Mouse (Mus musculus) myocyte (in vitro differentiated cells): ENCODE data around the gene Spsb1.

Source experiments
- E2F4 ChIP-seq: IDR thresholded peaks from one replicate; pipeline ENCODE4 v1.6.1; 2011; ENCODE audit warnings: mild to moderate bottlenecking, control low read depth, moderate library complexity; ENCODE audit not compliant: insufficient read depth
- POLR2A ChIP-seq: IDR thresholded peaks from one replicate; pipeline ENCODE4 v1.6.1; 2011; ENCODE audit warnings: low read depth, mild to moderate bottlenecking, control low read depth, moderate library complexity; ENCODE audit not compliant: insufficient read length

DNA sequence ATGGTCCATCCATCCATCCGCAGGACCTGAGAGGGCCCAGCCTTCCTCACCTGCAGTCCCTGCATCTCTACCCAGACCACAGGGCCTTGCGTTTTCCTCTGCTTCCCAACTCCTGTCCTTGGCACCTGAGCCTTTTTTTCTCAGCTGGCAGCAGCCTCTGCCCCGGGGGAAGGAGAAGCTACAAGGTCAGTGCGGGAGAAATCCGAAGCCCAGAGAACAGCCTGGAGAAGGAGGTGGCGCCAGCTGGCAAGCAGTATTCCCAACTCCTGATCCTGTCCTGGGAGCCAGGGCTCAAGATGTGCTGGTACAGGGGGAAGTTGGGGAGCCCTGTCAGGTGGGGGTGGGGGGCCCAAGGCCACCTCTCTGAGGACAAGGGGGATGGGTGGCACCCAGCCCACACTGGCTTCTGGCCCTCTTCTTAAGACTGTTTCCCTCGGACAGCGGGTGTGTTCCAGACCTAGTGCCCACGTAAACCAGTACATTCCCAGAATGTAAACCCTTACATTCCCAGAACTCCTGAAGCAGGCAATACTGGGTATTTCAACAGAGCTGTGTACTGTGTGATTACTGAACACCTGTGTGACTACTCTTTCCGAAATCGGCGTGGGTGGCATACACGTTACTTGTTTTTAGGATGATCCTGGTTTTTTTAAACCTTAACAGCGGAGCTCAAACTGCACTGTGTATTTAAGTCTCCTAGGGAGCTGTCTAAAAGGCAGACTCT is 44.1 kb upstream of the Spsb1 start:
- TF ChIP-seq POLR2A, result no peak
- TF ChIP-seq E2F4, result no peak
